Mouse (Mus musculus) forebrain, embryonic 14.5 days (tissue): ENCODE results near the gene Hypk. TPM values are rescaled to one million over a fixed set of nuclear protein-coding genes. Genes with fewer than 3 reads are reported as not detected.

Source experiments
- ATAC-seq: fragments of 200-750 bp; cut with Nextera tagmentation; 2 replicates; pipeline ENCODE4 v1.8.0; 2017; ENCODE audit warnings: mild to moderate bottlenecking, moderate library complexity
- DNase-seq: peaks from one replicate; pipeline ENCODE4 v3.0.0-alpha.2; 2015; ENCODE audit warnings: low spot score
- H3K27ac ChIP-seq: fragments of 300-500 bp; sonication (generic); 2 replicates; pipeline ENCODE4 v1.5.1; 2014; ENCODE audit warnings: low read depth, mild to moderate bottlenecking, control low read depth, low read length, moderate library complexity
- H3K27me3 ChIP-seq: fragments of 300-500 bp; sonication (generic); replicated peaks from 2 replicates; pipeline ENCODE4 v1.6.1; 2014; ENCODE audit warnings: low read length, control low read depth, mixed read lengths; ENCODE audit not compliant: control insufficient read depth, insufficient read depth
- H3K36me3 ChIP-seq: fragments of 300-500 bp; sonication (generic); 2 replicates; pipeline ENCODE4 v1.6.1; 2014; ENCODE audit warnings: low read length, control low read depth; ENCODE audit not compliant: control insufficient read depth, insufficient read depth
- H3K4me1 ChIP-seq: fragments of 300-500 bp; sonication (generic); 2 replicates; pipeline ENCODE4 v1.6.1; 2014; ENCODE audit warnings: antibody characterized with exemption, low read length, control low read depth; ENCODE audit not compliant: control insufficient read depth, insufficient read depth
- H3K4me2 ChIP-seq: fragments of 300-500 bp; sonication (generic); 2 replicates; pipeline ENCODE4 v1.6.1; 2014; ENCODE audit warnings: mild to moderate bottlenecking, control low read depth, low read length
- H3K4me3 ChIP-seq: fragments of 300-500 bp; sonication (generic); 2 replicates; pipeline ENCODE4 v1.5.1; 2014; ENCODE audit warnings: low read depth, low read length, control low read depth
- H3K9ac ChIP-seq: fragments of 300-500 bp; sonication (generic); 2 replicates; pipeline ENCODE4 v1.6.1; 2014; ENCODE audit warnings: mild to moderate bottlenecking, low read length, control low read depth, moderate library complexity
- H3K9me3 ChIP-seq: fragments of 300-500 bp; sonication (generic); replicated peaks from 2 replicates; pipeline ENCODE4 v1.6.1; 2016; ENCODE audit warnings: low read length, control low read depth, mixed read lengths; ENCODE audit not compliant: control insufficient read depth
- WGBS: fragments of 180-500 bp; shearing (Covaris S2); extraction: QIAGEN DNeasy Blood & Tissue Kit; methylation state at CpG from one replicate; pipeline ENCODE4 v1.1.7; 2014; 5-methylcytosine and 5-hydroxymethylcytosine counted together
- polyA plus RNA-seq: library from polyadenylated mRNA; unstranded; fragments of >200 nt; fragmentation: Nextera tagmentation; extraction: Ambion mirVana; gene quantifications from 2 replicates; pipeline ENCODE4 v1.2.1, GENCODE M21; 2014

Hypk gene
- polyA plus RNA-seq, 1 experiment from 2014 or later: 95.1 TPM

GRCm38 (mm10) chr2:121416356-121416755 is 36.7 kb upstream of the Hypk start:
- DNase-seq (no peak), ATAC-seq (no peak)
- H3K9ac ChIP-seq: no peak overlapping the region
- H3K4me1 ChIP-seq: peaks cover 14% of the 10 kb centered on the region
- H3K9me3 ChIP-seq: no peaks in the 10 kb centered on the region
- H3K4me2 ChIP-seq: 0 out of 2 replicates have a peak overlapping the region, but pooled peaks have one; percentile 1
- H3K27ac ChIP-seq: no peak overlapping the region
- 93% methylated on average over 6 of the region's 6 CpGs for WGBS
- peaks cover 23% of the 10 kb centered on the region for H3K36me3 ChIP-seq
- H3K4me3 ChIP-seq: no peak overlapping the region
- H3K27me3 ChIP-seq: no peaks in the 10 kb centered on the region

DNA sequence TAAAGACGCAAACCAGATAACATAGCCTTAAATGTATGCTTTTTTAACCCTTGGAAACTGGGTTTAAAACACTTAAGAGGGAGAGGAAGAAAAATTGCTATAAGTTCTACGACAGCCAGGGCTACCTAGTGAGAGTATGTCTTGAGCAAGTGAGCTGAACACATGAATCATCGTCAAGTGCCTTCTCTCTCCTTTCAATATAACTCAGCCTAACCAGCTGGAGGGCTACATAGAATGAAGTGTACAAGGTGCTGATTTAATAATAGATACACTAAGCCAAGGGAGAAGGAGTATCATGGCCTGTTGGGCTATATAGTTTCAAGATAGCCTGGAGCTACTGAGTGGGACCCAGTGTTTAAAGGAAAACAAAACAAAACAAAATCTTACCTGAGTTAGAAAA is 34.6 kb upstream of the Hypk start:
- peaks cover 35% of the 10 kb centered on the region for H3K36me3 ChIP-seq
- no peak overlapping the region for H3K4me3 ChIP-seq
- DNase-seq: no peak
- H3K27me3 ChIP-seq: no peaks in the 10 kb centered on the region
- peaks cover 12% of the 10 kb centered on the region for H3K4me1 ChIP-seq
- ATAC-seq: no peak
- WGBS: 97% methylated on average over 3 of the region's 3 CpGs
- no peaks in the 10 kb centered on the region for H3K9me3 ChIP-seq
- no peak overlapping the region for H3K9ac ChIP-seq
- no peak overlapping the region for H3K4me2 ChIP-seq
- H3K27ac ChIP-seq: no peak overlapping the region

DNA sequence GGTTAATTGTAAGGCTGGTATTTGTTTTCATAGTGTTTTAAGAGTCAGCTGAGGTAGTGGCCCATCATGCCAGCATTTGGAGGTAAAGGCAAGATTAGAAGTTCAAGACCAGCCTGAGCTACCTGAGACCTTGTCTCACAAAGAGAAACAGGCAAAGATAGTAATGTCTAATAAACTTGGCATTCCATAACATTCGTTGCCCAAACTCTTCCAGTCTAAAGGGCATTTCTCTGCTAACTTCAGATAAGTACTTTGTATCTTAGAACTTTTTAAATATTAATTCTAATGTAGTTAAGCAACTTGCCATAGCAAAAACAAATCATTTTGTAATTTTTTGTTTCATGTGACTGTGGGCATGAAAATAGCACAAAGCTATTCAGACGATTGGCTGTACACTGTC is 29.9 kb upstream of the Hypk start:
- Histone ChIP-seq H3K9me3 (no peaks in the 10 kb centered on the region), H3K4me2 (no peak overlapping the region), H3K9ac (no peak overlapping the region), H3K27ac (no peak overlapping the region), H3K4me1 (no peaks in the 10 kb centered on the region), H3K27me3 (no peaks in the 10 kb centered on the region), H3K36me3 (peaks cover 65% of the 10 kb centered on the region), H3K4me3 (no peak overlapping the region)
- WGBS: 91% methylated on average over 2 of the region's 2 CpGs
- ATAC-seq (no peak), DNase-seq (no peak)

- 89% methylated on average over 2 of the region's 2 CpGs for WGBS
- H3K27me3 ChIP-seq: no peaks in the 10 kb centered on the region
- peaks cover 80% of the 10 kb centered on the region for H3K36me3 ChIP-seq
- H3K4me2 ChIP-seq: no peak overlapping the region
- DNase-seq (no peak), ATAC-seq (no peak)
- no peak overlapping the region for H3K27ac ChIP-seq
- H3K4me3 ChIP-seq: no peak overlapping the region
- H3K9me3 ChIP-seq: no peaks in the 10 kb centered on the region
- no peaks in the 10 kb centered on the region for H3K4me1 ChIP-seq
- no peak overlapping the region for H3K9ac ChIP-seq
These were observed 27.2 kb upstream of the Hypk start for GRCm38 (mm10) chr2:121425890-121426289.

DNA sequence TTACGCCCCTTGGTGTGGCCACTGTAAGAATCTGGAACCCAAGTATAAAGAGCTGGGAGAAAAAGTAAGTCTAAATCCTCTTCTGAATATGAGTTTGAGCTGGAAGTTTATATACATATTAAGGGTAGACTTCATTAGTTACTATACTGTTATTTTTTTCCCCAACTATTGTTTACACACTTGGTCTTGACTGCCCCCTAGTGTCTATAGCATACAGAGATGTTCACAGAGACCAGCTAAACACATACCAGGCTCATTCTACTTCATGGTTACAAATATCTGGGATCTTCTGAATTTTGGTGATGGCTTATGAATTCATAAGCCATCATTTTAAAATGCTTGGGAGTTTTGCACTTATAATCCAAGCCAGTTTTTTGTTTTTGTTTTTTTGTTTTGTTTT is 18.2 kb upstream of the Hypk start:
- Histone ChIP-seq H3K9ac (no peak overlapping the region), H3K27ac (no peak overlapping the region), H3K36me3 (peaks cover 96% of the 10 kb centered on the region), H3K4me3 (no peak overlapping the region), H3K27me3 (no peaks in the 10 kb centered on the region), H3K4me2 (no peak overlapping the region), H3K9me3 (no peaks in the 10 kb centered on the region), H3K4me1 (no peaks in the 10 kb centered on the region)
- 100% methylated on average over 1 of the region's 1 CpGs for WGBS
- DNase-seq (peak; percentile 61), ATAC-seq (no peak)

GRCm38 (mm10) chr2:121439746-121440145 is 13.3 kb upstream of the Hypk start:
- WGBS: 75% methylated on average over 4 of the region's 4 CpGs
- no peak overlapping the region for H3K27ac ChIP-seq
- H3K4me2 ChIP-seq: no peak overlapping the region
- peaks cover 13% of the 10 kb centered on the region; the same call in 1 of the 2 replicates for H3K27me3 ChIP-seq
- DNase-seq: no peak
- H3K4me1 ChIP-seq: peaks cover 12% of the 10 kb centered on the region
- no peak overlapping the region for H3K4me3 ChIP-seq
- no peak overlapping the region for H3K9ac ChIP-seq
- H3K9me3 ChIP-seq: no peaks in the 10 kb centered on the region
- H3K36me3 ChIP-seq: peaks cover 51% of the 10 kb centered on the region
- ATAC-seq: no peak

- no peaks in the 10 kb centered on the region for H3K9me3 ChIP-seq
- ATAC-seq (no peak), DNase-seq (no peak)
- H3K27me3 ChIP-seq: peaks cover 13% of the 10 kb centered on the region; the same call in 1 of the 2 replicates
- 55% methylated on average over 5 of the region's 5 CpGs for WGBS
- H3K4me3 ChIP-seq: no peak overlapping the region
- no peak overlapping the region for H3K27ac ChIP-seq
- no peak overlapping the region for H3K9ac ChIP-seq
- H3K36me3 ChIP-seq: peaks cover 38% of the 10 kb centered on the region
- no peak overlapping the region for H3K4me2 ChIP-seq
- peaks cover 12% of the 10 kb centered on the region for H3K4me1 ChIP-seq
These were observed 12.1 kb upstream of the Hypk start for GRCm38 (mm10) chr2:121440834-121441605.

DNA sequence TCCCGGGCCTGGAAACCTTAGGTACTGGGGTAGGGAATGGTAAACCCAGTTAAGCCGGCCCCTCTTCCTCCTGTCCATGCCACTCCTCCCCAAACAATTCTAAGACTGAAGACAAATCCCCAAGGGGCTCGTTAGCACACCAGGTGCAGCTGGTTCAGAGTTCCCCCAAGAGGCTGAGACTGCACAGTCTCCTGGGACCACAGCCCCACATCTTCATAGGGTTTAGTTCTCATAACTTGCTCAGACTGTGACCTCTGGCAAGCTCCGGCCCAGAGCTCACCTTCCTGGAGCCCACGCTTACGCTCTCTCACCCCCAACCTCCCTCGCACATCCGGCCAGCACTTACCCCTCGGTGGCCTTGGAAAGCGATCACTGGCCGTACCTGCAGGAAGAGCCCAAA is 11.3 kb upstream of the Hypk start:
- peaks cover 13% of the 10 kb centered on the region; the same call in 1 of the 2 replicates for H3K27me3 ChIP-seq
- DNase-seq (no peak), ATAC-seq (no peak)
- peaks cover 33% of the 10 kb centered on the region for H3K36me3 ChIP-seq
- no peak overlapping the region for H3K27ac ChIP-seq
- no peaks in the 10 kb centered on the region for H3K9me3 ChIP-seq
- H3K4me2 ChIP-seq: peak overlapping the region; percentile 61
- 13% methylated on average over 11 of the region's 11 CpGs for WGBS
- peak overlapping the region; percentile 43 for H3K9ac ChIP-seq
- H3K4me3 ChIP-seq: peak overlapping the region; percentile 28
- peaks cover 12% of the 10 kb centered on the region for H3K4me1 ChIP-seq

GRCm38 (mm10) chr2:121442259-121443067 is 10.6 kb upstream of the Hypk start:
- ATAC-seq: no peak
- H3K9ac ChIP-seq: peak overlapping the region; percentile 43
- DNase-seq: peak; percentile 23

More at GRCm38 (mm10) chr2:121442259-121443067, 10.6 kb upstream of the Hypk start:
- H3K4me3 ChIP-seq: peak overlapping the region; percentile 28
- peaks cover 12% of the 10 kb centered on the region for H3K4me1 ChIP-seq
- 1% methylated on average over 30 of the region's 30 CpGs for WGBS
- H3K4me2 ChIP-seq: peak overlapping the region; percentile 61
- peaks cover 13% of the 10 kb centered on the region; the same call in 1 of the 2 replicates for H3K27me3 ChIP-seq
- peaks cover 26% of the 10 kb centered on the region for H3K36me3 ChIP-seq
- no peaks in the 10 kb centered on the region for H3K9me3 ChIP-seq
- H3K27ac ChIP-seq: no peak overlapping the region
